Mouse (Mus musculus) myocyte (in vitro differentiated cells): ENCODE data around the gene Whamm. TPM values are rescaled to one million over a fixed set of nuclear protein-coding genes. Genes with fewer than 3 reads are reported as not detected.

ENCODE experiments used
- H3K27me3 ChIP-seq: one replicate; pipeline ENCODE4 v1.6.1; 2011; ENCODE audit not compliant: control insufficient read depth, insufficient read depth, insufficient read length
- H3K36me3 ChIP-seq: one replicate; pipeline ENCODE4 v1.6.1; 2011; ENCODE audit not compliant: control insufficient read depth, insufficient read depth
- H3K4me2 ChIP-seq: one replicate; pipeline ENCODE4 v1.6.1; 2011; ENCODE audit warnings: low read depth, control low read depth
- H3K4me3 ChIP-seq: one replicate; pipeline ENCODE4 v1.5.1; 2011; ENCODE audit warnings: mild to moderate bottlenecking, control low read depth, moderate library complexity
- H3K79me2 ChIP-seq: one replicate; pipeline ENCODE4 v1.6.1; 2011; ENCODE audit not compliant: control insufficient read depth, insufficient read depth
- H3ac ChIP-seq: one replicate; pipeline ENCODE4 v1.6.1; 2011; ENCODE audit not compliant: control insufficient read depth, insufficient read length
- CEBPB ChIP-seq: IDR thresholded peaks from 2 replicates; pipeline ENCODE4 v1.6.1; 2011; ENCODE audit warnings: mild to moderate bottlenecking, moderate library complexity; ENCODE audit not compliant: poor library complexity, insufficient read depth, severe bottlenecking
- E2F4 ChIP-seq: IDR thresholded peaks from one replicate; pipeline ENCODE4 v1.6.1; 2011; ENCODE audit warnings: mild to moderate bottlenecking, control low read depth, moderate library complexity; ENCODE audit not compliant: insufficient read depth
- MAX ChIP-seq: IDR thresholded peaks from one replicate; pipeline ENCODE4 v1.6.1; 2011; ENCODE audit warnings: low read depth, mild to moderate bottlenecking, control low read depth
- MYOD1 ChIP-seq, 3 experiments: IDR thresholded peaks; one replicate each; pipeline ENCODE4 v1.6.1; 2011; ENCODE audit warnings: control low read depth in 2 of 3, low read depth in 2 of 3, mild to moderate bottlenecking in 2 of 3, moderate library complexity in 1 of 3; ENCODE audit not compliant: insufficient read length in 2 of 3, control insufficient read depth in 1 of 3
- MYOG ChIP-seq, 3 experiments: IDR thresholded peaks; one replicate each; pipeline ENCODE4 v1.6.1; 2011; ENCODE audit warnings: control low read depth in 2 of 3, low read depth in 2 of 3, mild to moderate bottlenecking in 2 of 3; ENCODE audit not compliant: insufficient read length in 2 of 3, control insufficient read depth in 1 of 3, insufficient read depth in 1 of 3
- POLR2A ChIP-seq: IDR thresholded peaks from one replicate; pipeline ENCODE4 v1.6.1; 2011; ENCODE audit warnings: low read depth, mild to moderate bottlenecking, control low read depth, moderate library complexity; ENCODE audit not compliant: insufficient read length
- POLR2AphosphoS2 ChIP-seq: IDR thresholded peaks from one replicate; pipeline ENCODE4 v1.6.1; 2011; ENCODE audit warnings: low read depth, control low read depth; ENCODE audit not compliant: insufficient read length
- REST ChIP-seq: IDR thresholded peaks from one replicate; pipeline ENCODE4 v1.6.1; 2011; ENCODE audit warnings: mild to moderate bottlenecking, control low read depth, moderate library complexity; ENCODE audit not compliant: insufficient read depth, insufficient read length
- SRF ChIP-seq: IDR thresholded peaks from one replicate; pipeline ENCODE4 v1.6.1; 2011; ENCODE audit warnings: low read depth; ENCODE audit not compliant: control insufficient read depth, insufficient read length
- TCF12 ChIP-seq: IDR thresholded peaks from one replicate; pipeline ENCODE4 v1.6.1; 2011; ENCODE audit warnings: mild to moderate bottlenecking, control low read depth; ENCODE audit not compliant: poor library complexity, insufficient read depth, severe bottlenecking
- TCF3 ChIP-seq: IDR thresholded peaks from one replicate; pipeline ENCODE4 v1.6.1; 2011; ENCODE audit warnings: low read depth, control low read depth; ENCODE audit not compliant: insufficient read length
- USF1 ChIP-seq: IDR thresholded peaks from one replicate; pipeline ENCODE4 v1.6.1; 2011; ENCODE audit warnings: low read depth, mild to moderate bottlenecking, control low read depth, moderate library complexity
- polyA plus RNA-seq: library from polyadenylated mRNA; unstranded; fragments of >200 nt; fragmentation: generic; extraction: Trizol; gene quantifications from one replicate; pipeline ENCODE4 v1.2.1, GENCODE M21; 2012; ENCODE audit warnings: missing spikeins

Whamm gene
- polyA plus RNA-seq, 1 experiment: 4.0 TPM

DNA sequence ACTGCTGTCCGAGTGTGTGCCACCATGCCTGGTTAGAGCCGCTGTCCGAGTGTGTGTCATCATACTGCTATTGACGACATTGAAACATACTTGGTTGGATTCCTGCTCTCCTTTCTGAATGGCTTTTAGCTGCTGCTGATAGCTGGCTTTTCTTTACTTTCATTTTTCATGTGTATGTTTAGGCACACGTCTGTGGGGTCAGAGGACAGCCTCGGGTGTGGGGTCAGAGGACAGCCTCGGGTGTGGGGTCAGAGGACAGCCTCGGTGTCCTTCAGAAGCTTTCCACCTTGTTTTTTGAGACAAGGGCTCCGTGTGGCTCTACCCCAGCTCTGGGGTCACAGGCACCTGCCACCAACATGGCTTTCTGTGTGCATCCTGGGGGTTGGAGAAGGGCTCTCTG lies 21.6 kb downstream of the Whamm start:
- H3K79me2 ChIP-seq: no peaks in the 10 kb centered on the region
- peaks cover 6% of the 10 kb centered on the region for H3K36me3 ChIP-seq
- H3K27me3 ChIP-seq: no peaks in the 10 kb centered on the region
- no peak overlapping the region for H3K4me3 ChIP-seq
- H3K4me2 ChIP-seq: no peak overlapping the region
- H3ac ChIP-seq: no peak overlapping the region
- TF ChIP-seq USF1 (no peak), POLR2A (no peak), E2F4 (no peak), TCF3 (no peak), REST (no peak), MYOG (IDR thresholded peaks at IDR 0.05; ENCODE audit: control insufficient read depth in 1 of 3, insufficient read depth in 1 of 3, insufficient read length in 2 of 3, low read depth in 2 of 3) (no peak), MAX (no peak), CEBPB (no peak), MYOD1 (IDR thresholded peaks at IDR 0.05; ENCODE audit: control insufficient read depth in 1 of 3, insufficient read length in 2 of 3, low read depth in 2 of 3) (no peak), POLR2AphosphoS2 (no peak), SRF (no peak), TCF12 (no peak)

DNA sequence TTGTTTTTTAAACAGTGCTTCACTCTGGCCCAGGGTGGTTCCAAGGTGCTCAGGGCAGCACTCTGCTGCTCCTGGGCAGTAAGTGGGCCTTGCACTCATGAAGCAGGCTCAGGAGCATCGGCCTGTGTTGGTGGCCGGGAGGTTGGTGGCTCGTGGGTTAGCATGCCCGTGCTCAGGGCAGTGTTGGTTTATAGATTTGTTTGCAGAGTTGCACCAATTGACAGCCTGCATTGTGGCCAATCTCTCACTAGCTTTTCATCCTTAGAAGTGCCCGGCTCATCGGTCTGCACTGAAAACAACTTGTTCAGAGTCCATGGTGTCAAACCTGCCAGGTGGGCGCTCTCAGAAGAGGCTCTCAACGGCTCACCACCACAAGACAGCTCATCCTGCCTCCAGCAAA lies 22.3 kb downstream of the Whamm start:
- no peak overlapping the region for H3K4me3 ChIP-seq
- no peak overlapping the region for H3ac ChIP-seq
- H3K36me3 ChIP-seq: peaks cover 6% of the 10 kb centered on the region
- TF ChIP-seq CEBPB (no peak), MAX (no peak), POLR2A (no peak), USF1 (no peak), TCF3 (no peak)
- H3K79me2 ChIP-seq: no peaks in the 10 kb centered on the region
- H3K4me2 ChIP-seq: no peak overlapping the region
- no peaks in the 10 kb centered on the region for H3K27me3 ChIP-seq

DNA sequence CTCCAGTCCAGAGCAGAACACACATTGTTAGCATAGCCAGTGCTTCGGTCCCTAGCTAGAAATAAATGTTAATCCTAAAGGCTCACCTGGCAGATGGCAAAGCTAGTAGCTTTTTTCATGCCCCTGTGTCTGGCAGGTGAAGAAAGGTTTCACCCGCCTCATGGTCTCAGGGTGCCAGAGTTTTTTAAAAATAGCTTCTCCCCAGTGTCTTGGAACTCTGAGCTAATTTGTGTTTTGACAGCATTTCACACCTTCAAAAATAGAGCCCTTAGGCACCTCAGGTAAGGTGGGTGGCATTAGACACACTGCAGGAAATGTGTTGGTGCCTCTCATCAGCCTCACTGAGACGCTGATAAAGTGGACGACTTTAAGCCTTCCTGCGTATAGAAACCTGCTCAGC lies 24.0 kb downstream of the Whamm start:
- Histone ChIP-seq H3K4me3 (no peak overlapping the region), H3K4me2 (no peak overlapping the region), H3K27me3 (no peaks in the 10 kb centered on the region), H3ac (no peak overlapping the region), H3K36me3 (peaks cover 6% of the 10 kb centered on the region), H3K79me2 (no peaks in the 10 kb centered on the region)
- TF ChIP-seq TCF12 (no peak), REST (no peak), POLR2AphosphoS2 (no peak), MYOD1 (IDR thresholded peaks at IDR 0.05; ENCODE audit: control insufficient read depth in 1 of 3, insufficient read length in 2 of 3, low read depth in 2 of 3) (no peak), USF1 (no peak), E2F4 (no peak), MYOG (IDR thresholded peaks at IDR 0.05; ENCODE audit: control insufficient read depth in 1 of 3, insufficient read depth in 1 of 3, insufficient read length in 2 of 3, low read depth in 2 of 3) (no peak), TCF3 (no peak), POLR2A (no peak)

DNA sequence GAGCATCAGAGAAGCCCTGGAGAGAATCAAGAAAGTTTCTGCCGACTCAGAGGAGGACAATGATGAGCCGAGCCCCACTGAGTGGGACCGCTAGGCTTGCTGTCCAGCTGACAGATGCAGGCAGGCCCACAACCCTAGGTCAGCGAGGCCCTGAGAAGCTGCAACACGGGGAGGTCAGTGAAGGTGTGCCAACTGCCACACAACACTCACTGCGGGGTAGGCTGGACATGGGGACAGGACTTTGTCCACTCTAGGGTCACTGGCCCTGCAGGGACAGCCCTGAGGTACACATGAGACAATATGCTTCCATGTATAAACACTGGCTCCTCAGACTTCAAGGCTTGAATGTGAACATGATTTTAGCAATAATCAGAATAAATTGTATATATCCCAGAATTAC lies 25.0 kb downstream of the Whamm start:
- H3K27me3 ChIP-seq: no peaks in the 10 kb centered on the region
- TF ChIP-seq USF1: no peak
- TF ChIP-seq REST: no peak
- TF ChIP-seq MYOD1 (IDR thresholded peaks at IDR 0.05; ENCODE audit: control insufficient read depth in 1 of 3, insufficient read length in 2 of 3, low read depth in 2 of 3): no peak
- no peak for TF ChIP-seq TCF3
- H3K4me2 ChIP-seq: no peak overlapping the region
- no peak overlapping the region for H3ac ChIP-seq
- H3K79me2 ChIP-seq: no peaks in the 10 kb centered on the region
- no peak overlapping the region for H3K4me3 ChIP-seq
- H3K36me3 ChIP-seq: peaks cover 6% of the 10 kb centered on the region

DNA sequence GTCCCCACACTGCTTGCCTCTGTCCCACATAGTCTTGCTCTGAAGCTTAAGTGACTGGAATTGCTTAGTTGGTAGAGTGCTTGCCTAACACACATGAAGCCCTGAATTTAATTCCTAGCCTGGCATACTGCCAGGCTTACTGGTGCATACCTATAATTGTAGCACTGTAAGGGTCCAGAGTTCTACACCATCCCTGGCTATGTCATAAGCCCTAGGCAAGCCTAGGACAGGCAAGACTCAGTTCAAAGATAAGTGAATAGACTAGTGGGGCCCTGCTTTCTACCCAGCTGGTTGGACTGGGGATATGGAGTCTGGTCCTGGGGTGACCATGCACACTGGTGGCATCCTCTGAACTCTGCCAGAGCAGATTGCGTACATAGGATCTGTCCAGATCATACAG lies 26.6 kb downstream of the Whamm start:
- no peak overlapping the region for H3K4me2 ChIP-seq
- no peak overlapping the region for H3ac ChIP-seq
- H3K36me3 ChIP-seq: peaks cover 6% of the 10 kb centered on the region
- no peaks in the 10 kb centered on the region for H3K79me2 ChIP-seq
- no peak overlapping the region for H3K4me3 ChIP-seq
- no peak for TF ChIP-seq MYOG (IDR thresholded peaks at IDR 0.05; ENCODE audit: control insufficient read depth in 1 of 3, insufficient read depth in 1 of 3, insufficient read length in 2 of 3, low read depth in 2 of 3)
- H3K27me3 ChIP-seq: no peaks in the 10 kb centered on the region
